Mouse (Mus musculus) midbrain, embryonic 13.5 days (tissue): ENCODE data around the gene Spi1. TPM values are rescaled to one million over a fixed set of nuclear protein-coding genes. Genes with fewer than 3 reads are reported as not detected.

ENCODE experiments used
- ATAC-seq: fragments of 200-750 bp; cut with Nextera tagmentation; 2 replicates; pipeline ENCODE4 v1.8.0; 2017; ENCODE audit warnings: mild to moderate bottlenecking, moderate TSS enrichment, moderate library complexity
- H3K27ac ChIP-seq: fragments of 300-500 bp; sonication (generic); 2 replicates; pipeline ENCODE4 v1.5.1; 2015; ENCODE audit warnings: inconsistent platforms, mild to moderate bottlenecking, moderate library complexity
- H3K27me3 ChIP-seq: fragments of 300-500 bp; sonication (generic); 2 replicates; pipeline ENCODE4 v1.6.1; 2015; ENCODE audit warnings: mild to moderate bottlenecking, inconsistent platforms
- H3K36me3 ChIP-seq: fragments of 300-500 bp; sonication (generic); 2 replicates; pipeline ENCODE4 v1.6.1; 2015; ENCODE audit warnings: mild to moderate bottlenecking, inconsistent platforms
- H3K4me1 ChIP-seq: fragments of 300-500 bp; sonication (generic); replicated peaks from 2 replicates; pipeline ENCODE4 v1.6.1; 2015; ENCODE audit warnings: inconsistent platforms
- H3K4me2 ChIP-seq: fragments of 300-500 bp; sonication (generic); replicated peaks from 2 replicates; pipeline ENCODE4 v1.6.1; 2015; ENCODE audit warnings: moderate library complexity, mild to moderate bottlenecking, inconsistent platforms
- H3K4me3 ChIP-seq: fragments of 300-500 bp; sonication (generic); replicated peaks from 2 replicates; pipeline ENCODE4 v1.5.1; 2015; ENCODE audit warnings: mild to moderate bottlenecking, inconsistent platforms
- H3K9ac ChIP-seq: fragments of 300-500 bp; sonication (generic); replicated peaks from 2 replicates; pipeline ENCODE4 v1.6.1; 2015; ENCODE audit warnings: mild to moderate bottlenecking, inconsistent platforms
- H3K9me3 ChIP-seq: fragments of 300-500 bp; sonication (generic); 2 replicates; pipeline ENCODE4 v1.6.1; 2016; ENCODE audit warnings: mild to moderate bottlenecking, inconsistent platforms
- WGBS: fragments of 180-500 bp; shearing (Covaris S2); methylation state at CpG from one replicate; pipeline ENCODE4 v1.1.7; 2015; 5-methylcytosine and 5-hydroxymethylcytosine counted together
- polyA plus RNA-seq: library from polyadenylated mRNA; unstranded; fragments of >200 nt; fragmentation: Nextera tagmentation; extraction: Ambion mirVana; gene quantifications from 2 replicates; pipeline ENCODE4 v1.2.1, GENCODE M21; 2015

Spi1 gene
- polyA plus RNA-seq, 1 experiment from 2014 or later, result 3.0 TPM

DNA sequence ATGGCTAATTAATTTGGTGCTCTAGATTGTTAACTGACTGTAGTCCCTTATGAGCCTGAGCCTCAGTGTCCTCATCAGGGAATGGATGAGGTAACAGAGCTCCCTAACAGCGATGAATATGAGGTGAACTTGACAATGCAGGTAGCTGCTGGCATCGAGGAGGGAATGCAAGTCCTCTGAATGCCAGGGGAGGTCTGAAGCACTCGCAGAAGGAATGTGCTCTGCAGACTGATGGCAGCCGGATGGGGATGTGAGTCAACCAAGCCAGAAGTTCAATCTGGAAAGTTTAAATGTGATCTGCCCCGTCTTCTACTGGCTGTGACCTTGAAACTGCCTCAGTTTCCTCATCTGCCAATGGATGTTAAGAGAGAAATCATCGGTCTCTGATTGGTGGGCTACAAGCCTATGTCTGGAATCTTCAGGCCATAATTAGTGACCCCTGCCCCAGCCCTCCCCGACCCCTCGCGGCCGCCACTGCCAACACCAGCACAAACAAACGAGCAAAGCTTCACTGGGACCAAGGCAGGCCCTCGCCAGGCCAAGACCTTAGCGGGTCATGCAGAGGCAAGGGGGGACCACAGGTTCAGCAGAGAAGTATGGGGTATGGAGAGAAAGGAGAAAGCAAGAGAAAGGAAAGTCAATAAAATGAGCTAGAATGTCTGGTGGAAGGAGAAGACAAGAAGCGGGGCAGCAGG lies 12.7 kb upstream of the Spi1 start:
- peak overlapping the region; percentile 76 for H3K4me2 ChIP-seq
- H3K9me3 ChIP-seq, result no peaks in the 10 kb centered on the region
- no peaks in the 10 kb centered on the region for H3K27me3 ChIP-seq
- peak overlapping the region; percentile 81 for H3K27ac ChIP-seq
- H3K4me3 ChIP-seq, result peak overlapping the region; percentile 71
- peaks cover 34% of the 10 kb centered on the region for H3K36me3 ChIP-seq
- H3K9ac ChIP-seq, result peak overlapping the region; percentile 84
- 11% methylated on average over 14 of the region's 14 CpGs for WGBS
- peak; percentile 7 for ATAC-seq
- peaks cover 28% of the 10 kb centered on the region for H3K4me1 ChIP-seq

GRCm38 (mm10) chr2:91070076-91070800 lies 12.0 kb upstream of the Spi1 start, which contains the start of gene Slc39a13:
Slc39a13 (minus strand) TSS chr2:91070417.
- Histone ChIP-seq H3K27ac (peak within 1 kb of the TSS; percentile 81), H3K9ac (peak within 1 kb of the TSS; percentile 84), H3K4me1 (peaks cover 28% of the 10 kb centered on the region), H3K4me3 (peak within 1 kb of the TSS; percentile 71), H3K27me3 (no peaks in the 10 kb centered on the region), H3K36me3 (peaks cover 27% of the 10 kb centered on the region), H3K9me3 (no peaks in the 10 kb centered on the region), H3K4me2 (peak within 1 kb of the TSS; percentile 76)
- WGBS, result under 1% methylated on average over 69 of the region's 69 CpGs
- ATAC-seq, result peak; percentile 97

DNA sequence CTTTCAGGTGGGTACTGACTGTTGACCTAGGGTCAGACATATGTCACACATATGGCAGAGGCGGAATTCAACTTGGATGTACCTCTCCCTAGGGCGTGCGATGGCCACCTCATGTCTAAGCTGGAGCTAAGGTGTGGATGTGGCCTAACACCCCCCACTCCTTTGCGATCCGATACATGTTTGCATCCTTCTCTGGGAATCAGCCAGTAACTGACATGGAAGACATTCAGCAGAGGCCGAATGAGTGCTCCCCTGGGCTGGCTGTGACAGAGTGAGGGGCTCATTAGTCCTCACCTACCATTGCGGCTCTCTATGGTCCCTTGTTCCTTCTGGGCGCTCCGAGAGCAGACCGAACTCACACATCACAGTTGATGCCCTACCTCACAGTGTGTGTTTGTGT lies 11.1 kb upstream of the Spi1 start:
- peak overlapping the region; percentile 81 for H3K27ac ChIP-seq
- 88% methylated on average over 10 of the region's 10 CpGs for WGBS
- peak overlapping the region; percentile 84 for H3K9ac ChIP-seq
- H3K4me2 ChIP-seq, result peak overlapping the region; percentile 76
- ATAC-seq, result peak; percentile 7; the same call in 1 of the 2 replicates
- peaks cover 19% of the 10 kb centered on the region; the same call in 1 of the 2 replicates for H3K36me3 ChIP-seq
- H3K4me1 ChIP-seq, result peaks cover 28% of the 10 kb centered on the region
- H3K9me3 ChIP-seq, result no peaks in the 10 kb centered on the region
- peak overlapping the region; percentile 71 for H3K4me3 ChIP-seq
- no peaks in the 10 kb centered on the region for H3K27me3 ChIP-seq

GRCm38 (mm10) chr2:91072092-91072491 lies 10.1 kb upstream of the Spi1 start:
- no peak overlapping the region for H3K4me3 ChIP-seq
- 47% methylated on average over 1 of the region's 1 CpGs for WGBS
- no peaks in the 10 kb centered on the region for H3K9me3 ChIP-seq
- no peak overlapping the region for H3K9ac ChIP-seq
- H3K27ac ChIP-seq, result no peak overlapping the region
- no peaks in the 10 kb centered on the region for H3K27me3 ChIP-seq
- H3K4me1 ChIP-seq, result peaks cover 28% of the 10 kb centered on the region
- 0 out of 2 replicates have a peak, but pooled peaks cover 8% of the 10 kb centered on the region for H3K36me3 ChIP-seq
- no peak for ATAC-seq
- no peak overlapping the region for H3K4me2 ChIP-seq

DNA sequence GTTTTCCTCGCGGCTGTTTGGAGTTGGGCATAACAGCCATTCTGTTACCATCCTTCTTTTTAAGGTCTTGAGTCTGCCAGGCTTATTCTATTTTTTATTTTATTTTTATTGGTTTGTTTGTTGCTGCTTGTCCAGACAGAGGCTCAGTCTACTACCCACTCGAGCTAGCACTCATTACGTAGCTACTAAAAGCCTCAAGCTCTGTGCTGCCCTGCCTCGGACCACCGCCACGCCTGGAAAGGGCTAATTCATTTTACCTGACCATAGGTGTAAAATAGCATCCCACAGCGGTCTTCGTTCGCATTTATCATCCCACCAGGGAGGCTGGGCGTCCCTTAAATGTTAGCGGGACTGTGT lies 4.3 kb upstream of the Spi1 start:
- H3K27ac ChIP-seq, result no peak overlapping the region
- peak overlapping the region; percentile 86 for H3K4me2 ChIP-seq
- peak; percentile 55; the same call in 1 of the 2 replicates for ATAC-seq
- 17% methylated on average over 12 of the region's 12 CpGs for WGBS
- H3K36me3 ChIP-seq, result no peaks in the 10 kb centered on the region
- H3K4me1 ChIP-seq, result peaks cover 13% of the 10 kb centered on the region
- H3K27me3 ChIP-seq, result no peaks in the 10 kb centered on the region
- peak overlapping the region; percentile 77 for H3K9ac ChIP-seq
- no peaks in the 10 kb centered on the region for H3K9me3 ChIP-seq
- peak overlapping the region; percentile 49 for H3K4me3 ChIP-seq

GRCm38 (mm10) chr2:91078314-91079025 lies 3.7 kb upstream of the Spi1 start:
- H3K27ac ChIP-seq, result 0 out of 2 replicates have a peak overlapping the region, but pooled peaks have one; percentile 19
- under 1% methylated on average over 18 of the region's 36 CpGs for WGBS
- ATAC-seq, result peak; percentile 84

GRCm38 (mm10) chr2:91079026-91079384 lies 3.2 kb upstream of the Spi1 start:
- Histone ChIP-seq H3K36me3 (no peaks in the 10 kb centered on the region), H3K27me3 (no peaks in the 10 kb centered on the region), H3K4me3 (peak overlapping the region; percentile 49), H3K9ac (peak overlapping the region; percentile 77), H3K4me2 (peak overlapping the region; percentile 86), H3K27ac (peak overlapping the region; percentile 19; the same call in 1 of the 2 replicates), H3K9me3 (no peaks in the 10 kb centered on the region), H3K4me1 (peaks cover 13% of the 10 kb centered on the region)
- ATAC-seq, result no peak
- WGBS, result 31% methylated on average over 5 of the region's 5 CpGs

More at GRCm38 (mm10) chr2:91078314-91079025, 3.7 kb upstream of the Spi1 start:
- Histone ChIP-seq H3K9ac (peak overlapping the region; percentile 77), H3K4me2 (peak overlapping the region; percentile 86), H3K36me3 (no peaks in the 10 kb centered on the region), H3K9me3 (no peaks in the 10 kb centered on the region), H3K27me3 (no peaks in the 10 kb centered on the region), H3K4me3 (peak overlapping the region; percentile 49), H3K4me1 (peaks cover 13% of the 10 kb centered on the region)

GRCm38 (mm10) chr2:91080784-91081513 lies 1.2 kb upstream of the Spi1 start:
- WGBS, result 84% methylated on average over 8 of the region's 8 CpGs
- ATAC-seq, result no peak
- no peak overlapping the region for H3K4me2 ChIP-seq

GRCm38 (mm10) chr2:91082844-91083243 lies 654 bp downstream of the Spi1 start:
- 78% methylated on average over 11 of the region's 11 CpGs for WGBS
- H3K9ac ChIP-seq, result no peak overlapping the region
- H3K4me1 ChIP-seq, result peaks cover 12% of the 10 kb centered on the region
- H3K27me3 ChIP-seq, result no peaks in the 10 kb centered on the region
- H3K27ac ChIP-seq, result no peak overlapping the region
- no peak for ATAC-seq
- no peak overlapping the region for H3K4me2 ChIP-seq
- H3K4me3 ChIP-seq, result no peak overlapping the region
- no peaks in the 10 kb centered on the region for H3K9me3 ChIP-seq
- no peaks in the 10 kb centered on the region for H3K36me3 ChIP-seq

More at GRCm38 (mm10) chr2:91080784-91081513, 1.2 kb upstream of the Spi1 start:
- Histone ChIP-seq H3K36me3 (no peaks in the 10 kb centered on the region), H3K27ac (no peak overlapping the region), H3K9me3 (no peaks in the 10 kb centered on the region), H3K4me1 (peaks cover 13% of the 10 kb centered on the region), H3K9ac (no peak overlapping the region), H3K4me3 (no peak overlapping the region), H3K27me3 (no peaks in the 10 kb centered on the region)

- WGBS, result 43% methylated on average over 1 of the region's 1 CpGs
- Histone ChIP-seq H3K9me3 (no peaks in the 10 kb centered on the region), H3K27me3 (no peaks in the 10 kb centered on the region), H3K9ac (no peak overlapping the region), H3K4me3 (no peak overlapping the region), H3K36me3 (no peaks in the 10 kb centered on the region), H3K27ac (no peak overlapping the region), H3K4me2 (no peak overlapping the region), H3K4me1 (peaks cover 6% of the 10 kb centered on the region)
- ATAC-seq, result no peak
Measured at GRCm38 (mm10) chr2:91083366-91083940, 1.3 kb downstream of the Spi1 start.

GRCm38 (mm10) chr2:91084179-91084820 lies 2.1 kb downstream of the Spi1 start:
- no peaks in the 10 kb centered on the region for H3K27me3 ChIP-seq
- no peak overlapping the region for H3K4me3 ChIP-seq
- no peak overlapping the region for H3K27ac ChIP-seq
- H3K36me3 ChIP-seq, result no peaks in the 10 kb centered on the region
- WGBS, result 83% methylated on average over 15 of the region's 15 CpGs
- no peaks in the 10 kb centered on the region for H3K4me1 ChIP-seq
- H3K9ac ChIP-seq, result no peak overlapping the region
- no peak overlapping the region for H3K4me2 ChIP-seq
- no peaks in the 10 kb centered on the region for H3K9me3 ChIP-seq
- no peak for ATAC-seq
